Mouse (Mus musculus): Measurements from ENCODE around the gene Gm10037.
A peak's percentile ranks its signal among the peaks of the same experiment; 100 is the strongest.
"Not testable (repeated sequence)": the region's sequence is repeated elsewhere in the genome, so short reads cannot be mapped to it uniquely, and the experiment has no call there.

The Gm10037 gene

DNA sequence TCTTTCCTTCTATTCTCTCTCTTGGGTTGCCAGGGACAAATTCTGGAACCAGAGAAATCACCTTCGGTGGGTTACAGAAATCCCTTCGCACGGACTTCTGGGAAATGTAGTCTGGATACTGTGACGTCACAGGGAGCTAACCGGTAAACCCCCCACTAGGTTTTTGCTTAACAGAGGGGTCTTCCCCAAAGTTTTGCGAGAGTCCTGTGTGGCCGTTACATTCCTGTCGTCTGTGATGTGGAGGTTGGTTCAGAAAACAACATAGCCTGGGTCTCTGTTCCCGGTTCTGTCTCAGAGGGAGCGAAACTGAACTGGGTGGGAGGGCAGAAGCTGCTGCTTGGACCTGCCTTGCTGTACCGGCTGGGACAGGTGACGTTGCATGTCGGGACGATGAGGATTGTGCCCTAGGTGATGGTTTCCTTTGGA, at the start of gene Gm10037:
TSS of gene Gm10037 (plus strand) at position 196 of the 426 bp plus-strand sequence.
- peak; percentile 53 to 66 for DNase-seq

- DNase-seq = no peak
Observed at GRCm38 (mm10) chr13:67791921-67792455, 38.9 kb upstream of the Gm10037 start.

GRCm38 (mm10) chr13:67798618-67799017, 32.3 kb upstream of the Gm10037 start:
- no peak for DNase-seq

- not testable (repeated sequence) for DNase-seq
Observed at GRCm38 (mm10) chr13:67799151-67799550, 31.8 kb upstream of the Gm10037 start.

DNA sequence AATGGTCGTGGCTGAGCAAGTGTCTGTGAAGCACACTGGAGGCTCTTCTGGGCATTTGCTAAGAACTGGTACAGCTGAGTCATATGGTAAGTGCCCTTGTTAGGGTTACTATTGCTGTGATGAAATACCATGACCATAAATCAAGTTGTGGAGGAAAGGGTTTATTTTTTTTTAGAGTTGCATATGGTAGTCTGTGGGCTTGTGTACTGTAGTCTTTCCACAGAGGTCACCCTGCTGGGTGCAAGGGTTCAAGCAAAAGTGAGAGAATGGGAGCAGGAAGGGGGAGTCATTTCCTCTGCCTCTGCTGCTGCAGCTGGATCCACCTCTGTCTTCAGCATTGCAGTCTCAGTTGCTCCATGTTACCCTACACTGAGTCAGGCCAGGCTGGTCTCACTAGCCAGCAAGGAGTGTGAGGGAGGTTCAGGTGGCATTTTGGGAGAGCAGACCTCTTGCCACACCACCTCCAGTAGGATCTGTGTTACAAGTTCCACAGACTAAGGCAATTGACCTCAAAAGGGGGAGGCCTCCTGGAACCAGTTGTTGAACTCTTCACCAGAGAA, 19.2 kb upstream of the Gm10037 start:
- DNase-seq = no peak

GRCm38 (mm10) chr13:67812961-67813709, 17.8 kb upstream of the Gm10037 start:
- no peak for DNase-seq

- peak; percentile 80 to 81 for DNase-seq
Observed at GRCm38 (mm10) chr13:67813710-67814660, 16.9 kb upstream of the Gm10037 start, which contains the start of gene Zfp273. Gene Zfp273 (plus strand): TSS chr13:67813740.

DNA sequence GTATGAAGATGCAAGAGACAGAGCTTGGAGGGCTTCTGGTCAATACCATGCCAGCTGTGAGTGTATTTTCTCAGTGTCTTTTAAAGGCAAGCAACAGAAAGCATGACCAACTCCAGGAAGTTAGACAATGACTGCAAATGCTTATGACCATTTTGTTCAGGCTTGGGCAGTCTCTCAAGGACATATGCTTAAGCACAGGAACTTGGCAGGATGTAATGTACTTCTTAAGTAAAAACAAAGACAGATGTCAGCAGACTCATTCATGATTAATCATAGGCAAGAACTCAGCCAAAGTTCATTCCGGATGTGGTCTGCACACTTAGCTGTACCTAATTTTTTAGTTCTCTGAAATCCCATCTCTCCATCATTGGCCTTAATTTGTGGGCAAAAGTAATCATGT, 12.3 kb upstream of the Gm10037 start:
- DNase-seq = no peak

GRCm38 (mm10) chr13:67833137-67833536, 2.2 kb downstream of the Gm10037 start:
- not testable (repeated sequence) for DNase-seq

DNA sequence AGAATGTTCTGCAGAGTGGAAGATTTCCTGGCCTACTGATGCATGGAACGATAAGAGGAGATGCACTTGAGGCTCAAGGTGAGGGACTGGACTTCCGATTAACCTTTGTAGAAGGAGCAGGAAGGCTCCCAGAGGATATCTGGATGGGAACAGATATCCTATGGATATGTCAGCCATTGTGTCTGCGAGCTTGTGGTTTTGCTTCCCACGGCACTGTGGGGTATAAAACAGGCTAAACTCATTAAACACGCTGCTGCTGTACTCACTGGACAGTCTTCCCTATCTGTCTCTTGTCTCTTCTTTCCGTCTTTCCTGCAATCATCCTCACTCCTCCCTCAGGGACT, 12.8 kb downstream of the Gm10037 start:
- no peak for DNase-seq

DNA sequence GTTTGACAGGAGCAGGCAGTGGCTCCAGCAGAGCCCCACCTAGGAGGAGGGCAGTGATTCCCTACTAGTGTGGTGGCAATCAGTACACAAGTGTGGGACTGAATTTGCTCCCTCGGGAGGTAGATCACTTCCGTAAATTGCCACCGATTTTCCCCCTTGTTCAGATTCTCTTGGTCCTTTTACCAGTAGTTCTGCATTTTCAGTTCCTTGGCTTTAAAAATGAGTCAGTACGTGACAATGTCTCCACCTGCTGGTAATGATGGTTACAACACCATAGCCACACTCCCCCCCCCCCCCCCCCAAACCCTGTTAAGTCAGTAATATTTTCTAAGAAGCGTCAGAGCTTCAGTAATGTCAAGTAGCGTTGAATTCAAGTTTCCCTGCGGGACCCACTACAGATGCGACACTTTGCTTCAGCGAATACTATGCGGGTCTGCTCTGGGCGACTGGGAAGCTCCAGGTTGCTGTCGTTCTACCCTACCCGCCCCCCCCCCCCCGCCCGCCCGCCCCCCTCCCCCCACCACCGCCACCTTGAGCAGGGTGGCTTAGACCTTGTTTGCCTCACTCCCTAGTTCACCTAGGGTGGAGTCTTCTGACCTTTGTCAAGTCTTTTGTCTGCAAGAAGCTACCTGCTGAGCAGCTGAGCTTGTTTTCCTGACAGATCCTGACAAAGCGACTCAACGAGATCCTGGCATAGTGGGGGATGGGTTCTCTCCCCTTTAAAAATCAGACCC, 13.4 kb downstream of the Gm10037 start:
- peak; percentile 8 to 42 for DNase-seq

- DNase-seq = no peak
Observed at GRCm38 (mm10) chr13:67844853-67845194, 13.9 kb downstream of the Gm10037 start.

DNA sequence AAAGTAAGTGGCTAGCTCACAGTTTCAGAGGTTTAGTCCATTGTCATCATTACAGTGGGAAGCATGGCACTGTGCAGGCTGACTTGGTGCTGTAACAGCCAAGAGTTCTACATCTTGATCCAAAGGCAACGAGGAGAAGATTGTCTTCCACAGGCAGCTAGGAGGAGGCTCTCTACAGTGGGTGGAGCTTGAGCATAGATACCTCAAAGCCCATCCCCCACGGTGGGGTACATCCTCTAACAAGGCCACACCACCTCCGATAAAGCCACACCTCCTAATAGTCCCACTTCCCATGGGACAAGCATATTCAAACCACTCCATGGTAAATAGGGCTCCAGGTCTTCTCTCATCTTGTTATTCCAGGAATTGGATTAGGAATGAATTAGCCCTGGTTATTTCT, 19.5 kb downstream of the Gm10037 start:
- DNase-seq = no peak

DNA sequence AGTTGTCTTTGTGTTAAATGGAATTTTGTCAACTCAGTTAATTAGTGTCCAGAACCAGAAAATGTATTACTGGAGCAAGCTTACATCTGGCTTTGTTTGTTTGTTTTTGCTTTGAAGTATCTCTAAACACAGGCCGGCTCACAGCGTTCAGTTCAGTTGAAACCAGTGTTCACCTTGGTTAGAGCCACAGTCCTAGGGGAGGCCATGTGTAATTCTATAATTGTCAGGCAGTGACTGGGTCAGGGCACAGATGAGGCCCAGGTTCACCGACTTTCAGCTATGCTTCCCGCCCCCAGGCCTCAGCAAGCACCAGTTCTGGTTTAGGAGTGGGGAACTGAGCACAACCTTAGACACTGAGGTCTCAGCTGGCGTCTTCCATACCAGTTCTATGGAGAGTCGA, 22.2 kb downstream of the Gm10037 start:
- DNase-seq = no peak

GRCm38 (mm10) chr13:67853983-67854382, 23.1 kb downstream of the Gm10037 start:
- DNase-seq = no peak

DNA sequence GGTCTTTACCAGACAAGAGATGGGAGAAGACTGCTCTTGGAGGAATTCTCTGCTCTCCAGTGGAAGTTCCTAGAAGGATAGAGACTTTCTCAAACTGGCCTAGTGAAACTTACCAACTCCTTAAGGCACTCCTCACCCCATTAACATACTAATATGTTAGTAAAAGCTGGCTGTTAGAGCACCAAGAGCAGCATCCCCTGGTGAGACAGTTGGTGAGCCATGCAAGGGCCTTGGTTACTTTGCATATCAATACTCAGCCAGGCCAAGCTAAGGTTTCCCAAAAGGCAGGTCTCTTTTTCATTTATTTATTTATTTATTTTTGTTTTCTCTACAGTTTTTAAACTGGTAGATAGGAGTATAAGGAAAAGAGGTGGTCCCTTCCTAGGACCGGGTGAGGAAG, 26.4 kb downstream of the Gm10037 start:
- no peak for DNase-seq

DNA sequence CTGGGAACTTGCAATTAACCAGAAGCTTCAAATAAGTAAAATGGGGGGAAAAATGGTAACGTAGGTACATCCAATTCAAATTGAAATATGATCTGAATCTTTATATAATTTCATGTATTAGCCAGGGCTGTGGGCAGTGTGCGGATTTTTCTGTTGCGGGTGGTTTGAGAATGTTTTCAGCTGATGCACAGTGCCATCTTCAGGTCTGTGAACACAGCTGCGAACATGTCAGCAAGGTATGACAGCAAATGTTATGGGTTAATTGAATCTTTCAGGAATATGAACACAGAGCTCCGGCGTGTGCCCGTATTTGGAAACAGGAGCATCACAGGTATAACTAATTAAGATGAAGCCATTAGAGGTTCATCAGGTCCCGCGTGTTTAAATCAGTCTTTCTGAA, 31.6 kb downstream of the Gm10037 start:
- no peak for DNase-seq

DNA sequence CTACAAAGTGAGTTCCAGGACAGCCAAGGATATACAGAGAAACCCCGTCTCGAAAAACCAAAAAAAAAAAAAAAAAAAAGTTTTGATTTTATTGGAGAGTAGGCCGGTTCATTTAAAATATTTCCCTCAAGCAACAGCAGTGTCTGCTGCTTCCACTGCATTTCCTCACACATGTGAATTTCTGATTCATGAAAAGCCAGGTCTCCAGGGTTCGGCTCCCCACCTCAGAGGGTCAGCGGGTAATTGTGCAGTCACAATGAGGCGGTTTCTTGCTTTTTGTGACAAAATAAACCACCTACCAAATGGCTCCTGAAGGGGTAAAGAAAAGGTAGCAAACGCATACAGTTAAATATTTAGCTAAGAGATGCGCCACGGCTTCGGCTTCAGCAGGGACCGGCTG, 32.1 kb downstream of the Gm10037 start, which contains the start of gene BC048507:
TSS of gene BC048507 (plus strand) at position 301 of the 400 bp plus-strand sequence.
- DNase-seq = no peak

DNA sequence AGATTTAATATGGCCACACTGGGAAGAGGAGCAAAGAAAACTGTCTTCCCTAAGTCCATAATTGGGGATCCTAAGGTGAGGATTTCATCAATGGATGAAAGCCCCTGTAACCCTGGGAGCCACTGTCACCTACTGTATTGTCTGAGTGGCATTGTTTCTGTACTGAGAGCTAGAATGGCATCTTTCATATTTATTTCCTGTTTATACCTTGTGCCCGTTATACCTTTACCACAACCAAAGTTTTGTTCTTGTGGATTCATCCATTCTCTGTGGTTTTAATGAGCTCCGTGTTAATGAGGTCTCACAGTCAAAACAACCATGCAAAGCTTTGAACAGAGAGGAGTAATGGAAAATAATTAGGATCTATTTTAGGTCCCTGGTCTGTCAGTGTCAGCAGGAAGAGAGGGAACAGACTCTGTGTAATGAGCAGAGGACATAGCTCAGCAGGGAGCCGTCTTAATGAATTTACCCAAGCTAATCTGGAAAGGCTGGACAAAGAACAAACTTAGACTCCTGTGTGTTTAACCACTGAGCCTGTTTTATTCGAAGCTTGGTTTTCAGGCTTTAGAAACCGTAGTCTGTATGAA, 34.0 kb downstream of the Gm10037 start:
- DNase-seq = no peak

DNA sequence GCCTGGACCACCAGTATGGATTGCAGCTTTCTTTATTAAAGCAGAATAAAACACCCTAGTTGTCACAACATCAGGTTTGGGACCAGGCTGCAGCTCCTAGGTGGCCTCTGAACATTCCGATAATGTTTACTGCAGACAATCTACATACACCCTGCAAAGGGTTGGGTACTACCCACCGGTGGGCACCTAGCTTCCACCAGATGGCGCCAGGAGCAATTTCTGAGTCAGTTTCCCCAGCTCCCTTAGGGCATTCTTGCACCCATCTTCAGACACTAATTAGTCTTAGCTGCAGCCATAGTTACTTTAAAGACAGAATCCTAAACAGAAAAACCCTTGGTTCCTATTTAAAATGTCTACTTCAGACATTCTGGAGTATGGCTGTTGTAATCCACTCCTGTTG, 37.0 kb downstream of the Gm10037 start:
- DNase-seq = no peak

DNA sequence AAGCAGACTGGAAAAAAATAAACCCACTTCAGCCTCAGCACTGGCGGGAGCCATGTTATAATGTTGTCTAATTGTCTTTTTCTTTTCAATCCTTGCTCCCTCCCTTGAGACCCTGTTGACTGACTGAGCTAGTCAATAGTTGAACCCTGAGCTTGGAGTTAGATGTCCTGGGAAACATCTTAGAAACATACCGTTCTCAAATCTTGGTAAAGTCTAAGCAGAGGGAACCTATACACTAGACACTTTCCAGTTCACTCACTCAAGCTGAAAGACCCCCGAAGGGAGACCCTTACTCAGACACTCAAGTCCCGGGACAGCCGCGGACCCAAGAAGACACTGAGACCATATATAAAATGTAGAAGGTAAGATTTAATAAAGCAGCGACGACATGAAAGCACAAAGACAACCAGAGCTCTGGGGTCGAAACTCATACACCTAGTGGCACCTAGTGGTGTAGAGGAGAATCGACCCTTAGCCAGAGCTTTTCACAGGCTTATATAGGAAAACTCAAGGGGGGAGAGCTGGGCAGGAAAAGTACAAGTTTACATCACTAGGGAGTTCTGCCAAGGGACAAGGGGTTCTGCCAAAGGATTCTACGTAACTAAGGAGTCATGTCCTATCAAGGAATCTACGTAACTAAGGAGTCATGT, 45.3 kb downstream of the Gm10037 start:
- DNase-seq = not testable (repeated sequence)

Data from lung, adult 18-20 months (tissue).